Comparison of ENCODE assay signal across 29 mouse cellular contexts in the genomic region with DNA sequence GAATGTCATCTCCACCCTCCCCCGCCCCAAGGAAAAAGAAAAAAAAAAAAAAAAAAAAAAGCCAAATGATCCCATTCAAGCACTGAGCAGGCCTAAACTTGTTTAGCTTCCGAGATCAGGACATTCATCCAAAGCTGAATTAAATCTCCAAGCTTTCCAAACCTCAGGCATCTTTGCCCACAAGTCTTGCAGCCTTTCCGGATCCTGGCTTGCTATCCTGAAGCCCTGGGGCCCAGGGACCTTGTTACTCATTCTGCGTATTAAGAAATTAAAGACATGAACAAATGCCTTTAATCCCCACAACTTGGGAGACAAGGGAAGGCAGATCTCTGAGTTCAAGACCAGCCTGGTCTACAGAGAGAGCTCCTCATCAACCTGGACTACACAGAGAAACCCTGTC. TPM values are rescaled to one million over a fixed set of nuclear protein-coding genes. Genes with fewer than 3 reads are reported as not detected.
DNase-seq lines count a peak whose midpoint lies in the region; ATAC-seq and TF ChIP-seq lines count a peak whose summit lies in the region.
"Had no signal": no experiment of that assay in that cellular context is flagged by ENCODE, and none has a peak within 500 bp of the region (broad histone marks: within the 10 kb centered on the region; RNA-seq: fewer than 3 reads in every experiment).

No protein-coding gene starts in this region.

- no peak for DNase-seq in embryonic facial prominence, embryonic 10.5 days (ENCODE audit: low spot score)
- no peak for DNase-seq in kidney, postnatal 0 days (ENCODE audit: low spot score)
- no peak for DNase-seq in kidney, postnatal 10 days
- peak; percentile 72 for DNase-seq in fat pad, adult 2 months (ENCODE audit: extremely low read depth, low read depth, low spot score)
- no peak for DNase-seq in adrenal gland, postnatal 10 days
- DNase-seq in lung, adult 18-20 months: no peak
- DNase-seq: cerebellum, adult 11 months; cerebellum, adult 9-10 months; cerebellum, postnatal 36 days; gastrocnemius, adult 2 months; gastrocnemius, postnatal 36 days; heart, adult 18-20 months; liver; retina, postnatal 1 day; right cerebral cortex, postnatal 14 days had no signal

- peak overlapping the region; percentile 29; the same call in 1 of the 2 replicates for H3K27ac ChIP-seq in embryonic facial prominence, embryonic 13.5 days
- no peak overlapping the region for H3K27ac ChIP-seq in embryonic facial prominence, embryonic 10.5 days (replicated peaks)
- no peak overlapping the region for H3K27ac ChIP-seq in kidney, postnatal 0 days
- H3K27ac ChIP-seq: embryonic facial prominence, embryonic 12.5 days; hindbrain, embryonic 12.5 days; liver, embryonic 15.5 days; neural tube, embryonic 13.5 days had no signal

- H3K36me3 ChIP-seq in embryonic facial prominence, embryonic 13.5 days: peaks cover 45% of the 10 kb centered on the region
- peaks cover 88% of the 10 kb centered on the region for H3K36me3 ChIP-seq in embryonic facial prominence, embryonic 10.5 days (replicated peaks)
- H3K36me3 ChIP-seq in kidney, postnatal 0 days (ENCODE audit: insufficient read depth, low read length): 0 out of 2 replicates have a peak, but pooled peaks cover under 1% of the 10 kb centered on the region
- H3K36me3 ChIP-seq: liver, embryonic 15.5 days had no signal

- no peak for ATAC-seq in embryonic facial prominence, embryonic 13.5 days (ENCODE audit: insufficient number of reproducible peaks, insufficient read depth, low FRiP score, low TSS enrichment, low read depth)
- ATAC-seq in kidney, postnatal 0 days (replicated peaks; ENCODE audit: low FRiP score, low read depth): no peak
- ATAC-seq: forebrain, embryonic 16.5 days; intestine, postnatal 0 days; midbrain, embryonic 16.5 days had no signal

- no peaks in the 10 kb centered on the region for H3K27me3 ChIP-seq in embryonic facial prominence, embryonic 13.5 days
- no peaks in the 10 kb centered on the region for H3K27me3 ChIP-seq in embryonic facial prominence, embryonic 10.5 days (replicated peaks; ENCODE audit: low read depth, poor library complexity, severe bottlenecking)
- no peaks in the 10 kb centered on the region for H3K27me3 ChIP-seq in kidney, postnatal 0 days (ENCODE audit: insufficient read depth, low read length)
- H3K27me3 ChIP-seq: CH12.LX; embryonic facial prominence, embryonic 12.5 days; heart, embryonic 12.5 days; hindbrain, embryonic 12.5 days; liver, embryonic 15.5 days; neural tube, embryonic 13.5 days; Patski had no signal

- no peak for TF ChIP-seq CTCF in kidney, postnatal 0 days (IDR thresholded peaks at IDR 0.05; ENCODE audit: low read depth)

- H3K9me3 ChIP-seq in embryonic facial prominence, embryonic 13.5 days: no peaks in the 10 kb centered on the region
- no peaks in the 10 kb centered on the region for H3K9me3 ChIP-seq in embryonic facial prominence, embryonic 10.5 days
- H3K9me3 ChIP-seq in kidney, postnatal 0 days (replicated peaks; ENCODE audit: low read length): no peaks in the 10 kb centered on the region
- H3K9me3 ChIP-seq: embryonic facial prominence, embryonic 12.5 days; G1E; heart, embryonic 12.5 days; hindbrain, embryonic 12.5 days; liver, embryonic 15.5 days; neural tube, embryonic 13.5 days had no signal

- no peak overlapping the region for H3K4me2 ChIP-seq in embryonic facial prominence, embryonic 13.5 days
- H3K4me2 ChIP-seq in kidney, postnatal 0 days (ENCODE audit: low read length): no peak overlapping the region
- H3K4me2 ChIP-seq: embryonic facial prominence, embryonic 12.5 days; hindbrain, embryonic 12.5 days; liver, embryonic 15.5 days; midbrain, embryonic 11.5 days; neural tube, embryonic 13.5 days had no signal

- H3K4me3 ChIP-seq in embryonic facial prominence, embryonic 13.5 days: no peak overlapping the region
- no peak overlapping the region for H3K4me3 ChIP-seq in embryonic facial prominence, embryonic 10.5 days
- no peak overlapping the region for H3K4me3 ChIP-seq in kidney, postnatal 0 days (replicated peaks; ENCODE audit: low read depth, low read length)
- H3K4me3 ChIP-seq: embryonic facial prominence, embryonic 12.5 days; gastrocnemius, adult 2 months; heart, embryonic 12.5 days; hindbrain, embryonic 12.5 days; layer of hippocampus, adult 2 months; liver, embryonic 15.5 days; neural tube, embryonic 13.5 days had no signal

- WGBS in embryonic facial prominence, embryonic 13.5 days: 66% methylated on average over 4 of the region's 4 CpGs
- 92% methylated on average over 4 of the region's 4 CpGs for WGBS in embryonic facial prominence, embryonic 10.5 days
- 91% methylated on average over 4 of the region's 4 CpGs for WGBS in kidney, postnatal 0 days

- no peak overlapping the region for H3K9ac ChIP-seq in embryonic facial prominence, embryonic 13.5 days
- 0 out of 2 replicates have a peak overlapping the region, but pooled peaks have one; percentile 4 for H3K9ac ChIP-seq in kidney, postnatal 0 days (ENCODE audit: low read depth, low read length)
- H3K9ac ChIP-seq: embryonic facial prominence, embryonic 12.5 days; hindbrain, embryonic 12.5 days; liver, embryonic 15.5 days; neural tube, embryonic 13.5 days had no signal

- H3K4me1 ChIP-seq in embryonic facial prominence, embryonic 13.5 days: peaks cover 69% of the 10 kb centered on the region
- H3K4me1 ChIP-seq in embryonic facial prominence, embryonic 10.5 days: peaks cover 26% of the 10 kb centered on the region
- H3K4me1 ChIP-seq in kidney, postnatal 0 days (replicated peaks; ENCODE audit: insufficient read depth, low read length): peaks cover 9% of the 10 kb centered on the region; the same call in 1 of the 2 replicates

RNA-seq across cellular contexts. Expression of gene Tnrc18, which starts 20.5 kb away (rescaled TPM):
- polyA plus RNA-seq in embryonic facial prominence, embryonic 13.5 days (2015; fragmentation: Nextera tagmentation; extraction: Ambion mirVana): 44.0 and 55.7 TPM in 2 replicates
- polyA plus RNA-seq in embryonic facial prominence, embryonic 10.5 days (2016; fragmentation: Nextera tagmentation; extraction: Ambion mirVana): 21.8 and 26.5 TPM in 2 replicates
- 16.3 and 18.4 TPM in 2 replicates for polyA plus RNA-seq in kidney, postnatal 0 days (2015; fragmentation: Nextera tagmentation; extraction: Ambion mirVana)
- 10 to 100 TPM; 77.5 to 98.6 TPM for total RNA-seq in adrenal gland, postnatal 10 days (2021)
